Mouse (Mus musculus): ENCODE data around the gene Kctd12.

Gene Kctd12

GRCm38 (mm10) chr14:102982627-102983540, at the start of gene Kctd12:
TSS of gene Kctd12 (minus strand) at chr14:102982637.
- DNase-seq (ENCODE audit: low spot score in 2 of 2): peak; percentile 84 to 85

DNA sequence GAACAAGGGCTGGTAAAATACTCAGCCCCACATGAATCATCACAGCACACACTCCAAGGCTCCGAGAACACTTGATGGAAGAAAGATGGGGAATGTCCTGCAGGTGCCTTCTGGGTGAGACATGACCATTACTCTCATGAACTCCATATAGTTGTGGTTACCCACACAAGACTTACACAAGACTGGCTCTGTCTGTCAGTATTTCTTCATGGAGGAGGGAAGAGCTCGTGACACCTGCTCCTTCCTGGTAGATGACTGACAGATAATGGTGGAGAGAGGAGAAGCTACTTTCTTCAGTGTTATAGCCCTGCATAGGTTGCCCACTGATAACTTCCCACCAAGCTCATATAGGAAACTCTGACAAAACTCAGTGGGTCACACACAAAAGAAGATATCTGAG, 46.8 kb upstream of the Kctd12 start:
- DNase-seq (ENCODE audit: low spot score in 2 of 2): no peak

DNA sequence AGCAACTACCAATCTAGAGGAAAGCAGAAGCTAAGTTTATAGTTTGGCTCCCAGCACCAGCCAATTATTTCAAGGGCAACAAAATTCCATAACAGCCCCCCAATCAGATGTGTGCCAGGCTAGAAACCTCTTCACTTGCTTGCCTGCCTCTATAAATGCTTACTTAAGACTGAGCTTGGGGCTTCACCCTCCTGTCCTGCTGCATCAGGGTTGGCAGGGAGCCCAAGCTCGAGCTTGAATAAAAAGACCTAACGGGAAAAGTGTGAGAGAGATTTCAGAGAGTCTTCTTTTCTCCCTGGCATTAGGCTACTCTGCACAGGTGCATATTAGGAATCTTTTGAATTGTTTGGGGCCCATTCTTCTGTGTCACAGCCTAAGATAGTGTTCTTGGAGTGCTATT, 37.6 kb upstream of the Kctd12 start:
- no peak for DNase-seq (ENCODE audit: low spot score in 2 of 2)

- no peak for DNase-seq (ENCODE audit: low spot score in 2 of 2)
Measured at GRCm38 (mm10) chr14:103017009-103017408, 34.6 kb upstream of the Kctd12 start.

GRCm38 (mm10) chr14:103012563-103013150, 30.2 kb upstream of the Kctd12 start:
- DNase-seq (ENCODE audit: low spot score in 2 of 2): peak in 1 of 2 experiments; percentile 23

- DNase-seq (ENCODE audit: low spot score in 2 of 2): no peak
Measured at GRCm38 (mm10) chr14:103011782-103012181, 29.3 kb upstream of the Kctd12 start.

GRCm38 (mm10) chr14:103007737-103008136, 25.3 kb upstream of the Kctd12 start:
- DNase-seq (ENCODE audit: low spot score in 2 of 2): no peak

- DNase-seq (ENCODE audit: low spot score in 2 of 2): peak; percentile 41 to 79
Measured at GRCm38 (mm10) chr14:102994662-102995561, 12.5 kb upstream of the Kctd12 start.

- no peak for DNase-seq (ENCODE audit: low spot score in 2 of 2)
Measured at GRCm38 (mm10) chr14:102990765-102991164, 8.3 kb upstream of the Kctd12 start.

GRCm38 (mm10) chr14:102989866-102990265, 7.4 kb upstream of the Kctd12 start:
- DNase-seq (ENCODE audit: low spot score in 2 of 2): no peak

DNA sequence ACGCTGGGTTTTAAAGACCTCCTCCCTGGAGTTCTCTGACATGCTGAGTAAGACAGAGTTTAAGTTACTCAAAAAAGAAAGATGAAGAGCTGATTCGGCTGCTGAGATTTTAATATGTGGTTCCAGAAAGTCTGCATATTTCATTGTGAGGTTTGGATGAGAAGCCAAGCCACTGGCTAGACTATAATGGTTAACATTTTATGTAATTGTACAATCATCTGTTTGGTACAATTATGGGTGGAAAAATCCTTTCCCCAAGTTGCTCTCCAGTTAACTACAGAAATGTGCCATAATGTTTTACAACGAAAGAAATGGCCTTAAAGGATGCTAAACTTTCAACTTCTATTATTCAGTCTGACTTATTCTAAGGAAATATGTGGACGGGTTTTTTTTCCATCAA, 6.8 kb upstream of the Kctd12 start:
- no peak for DNase-seq (ENCODE audit: low spot score in 2 of 2)

- DNase-seq (ENCODE audit: low spot score in 2 of 2): no peak
Measured at GRCm38 (mm10) chr14:102987626-102988025, 5.2 kb upstream of the Kctd12 start.

GRCm38 (mm10) chr14:102983686-102984085, 1.2 kb upstream of the Kctd12 start:
- DNase-seq (ENCODE audit: low spot score in 2 of 2): no peak

DNA sequence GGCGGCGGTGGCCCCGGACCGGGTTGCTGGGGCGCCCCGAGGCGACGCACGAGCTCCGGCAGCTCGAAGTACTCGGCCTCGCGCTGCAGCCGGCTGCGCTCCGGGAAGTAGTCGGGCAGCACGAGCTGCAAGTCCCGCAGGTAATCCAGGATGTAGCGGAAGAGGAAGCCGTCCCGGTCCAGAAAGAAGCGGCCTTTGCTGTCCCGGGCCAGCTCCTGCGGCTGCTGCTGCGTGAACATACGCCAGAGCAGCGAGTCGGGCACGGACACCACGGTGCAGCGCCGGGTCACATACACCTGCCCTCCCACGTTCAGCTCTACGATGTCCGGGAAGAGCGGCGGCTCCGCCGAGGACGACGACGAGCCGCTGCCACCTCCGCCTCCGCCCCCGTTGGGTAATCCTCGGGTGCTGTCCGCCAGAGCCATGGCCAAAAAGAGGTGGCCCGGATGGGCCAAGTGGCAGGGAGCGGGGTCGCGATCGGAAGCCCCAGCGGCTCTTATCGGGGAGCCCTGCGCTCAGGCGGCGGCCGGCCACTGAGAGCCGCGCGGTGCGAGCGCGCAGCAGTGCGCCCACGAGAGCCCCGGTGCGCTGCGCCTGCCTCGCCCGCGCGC, 316 bp downstream of the Kctd12 start:
- DNase-seq (ENCODE audit: low spot score in 2 of 2): peak in 1 of 2 experiments; percentile 62

GRCm38 (mm10) chr14:102981441-102982015, 909 bp downstream of the Kctd12 start:
- DNase-seq (ENCODE audit: low spot score in 2 of 2): peak; percentile 60 to 69

GRCm38 (mm10) chr14:102980986-102981385, 1.5 kb downstream of the Kctd12 start:
- no peak for DNase-seq (ENCODE audit: low spot score in 2 of 2)

DNA sequence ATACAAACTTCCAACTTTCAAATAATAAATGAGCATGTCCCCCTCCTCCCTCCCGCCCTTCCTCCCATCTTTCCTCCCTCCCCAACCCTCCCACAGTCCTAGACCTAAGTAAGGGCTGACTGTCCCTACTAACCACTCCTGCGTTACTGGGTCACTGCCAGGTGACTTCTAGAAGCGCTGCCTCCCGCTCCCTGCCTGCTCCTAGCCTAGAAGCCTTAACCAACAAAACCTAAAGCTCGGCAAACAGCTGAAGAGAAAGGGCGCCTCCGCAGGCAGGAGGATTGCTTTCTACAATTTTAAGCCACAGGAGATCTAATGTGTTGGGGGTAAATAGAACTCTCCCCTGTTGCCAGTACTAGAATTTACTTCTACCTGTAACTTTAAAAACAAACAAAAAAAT, 2.0 kb downstream of the Kctd12 start:
- DNase-seq (ENCODE audit: low spot score in 2 of 2): no peak

GRCm38 (mm10) chr14:102979831-102980230, 2.6 kb downstream of the Kctd12 start:
- no peak for DNase-seq (ENCODE audit: low spot score in 2 of 2)

GRCm38 (mm10) chr14:102975865-102976264, 6.6 kb downstream of the Kctd12 start:
- DNase-seq (ENCODE audit: low spot score in 2 of 2): no peak

DNA sequence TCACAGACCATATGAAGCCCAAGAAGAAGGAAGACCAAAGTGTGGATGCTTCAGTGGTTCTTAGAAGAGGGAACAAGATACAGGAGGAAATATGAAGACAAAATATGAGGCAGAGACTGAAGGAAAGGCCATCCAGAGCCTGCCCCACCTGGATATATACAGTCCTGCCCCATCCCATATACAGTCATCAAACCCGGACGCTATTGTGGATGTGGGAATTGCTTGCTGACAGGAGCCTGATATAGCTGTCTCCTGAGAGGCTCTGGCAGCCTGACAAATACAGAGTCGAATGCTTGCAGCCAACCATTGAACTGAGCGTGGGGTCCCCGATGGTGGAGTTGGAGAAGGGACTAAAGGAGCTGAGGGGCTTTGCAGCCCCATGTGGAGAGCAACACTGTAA, 13.6 kb downstream of the Kctd12 start:
- DNase-seq (ENCODE audit: low spot score in 2 of 2): no peak

DNA sequence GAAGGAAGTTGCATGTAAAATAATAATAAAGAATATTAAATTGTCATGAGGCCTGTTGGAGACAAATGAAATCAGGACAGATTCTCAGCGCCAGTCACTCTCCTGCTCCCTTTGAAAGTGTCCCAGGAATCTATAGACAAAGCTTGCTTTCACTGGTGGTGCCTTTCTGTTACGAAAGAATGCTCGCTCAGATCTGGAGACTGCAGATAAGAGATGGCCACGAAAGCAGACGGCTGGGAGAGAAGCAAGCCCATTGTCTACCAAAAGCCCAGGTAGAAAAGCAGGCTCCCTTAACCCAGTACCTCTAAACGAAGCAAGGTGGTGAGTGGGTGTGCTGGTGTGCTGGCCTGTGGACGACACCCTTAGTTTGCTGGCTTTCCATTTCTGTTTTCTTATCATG, 16.2 kb downstream of the Kctd12 start:
- DNase-seq (ENCODE audit: low spot score in 2 of 2): no peak
